Mouse (Mus musculus) cerebellum, postnatal 4 days (tissue): ENCODE results near the gene Mapk11.
A peak's percentile ranks its signal among the peaks of the same experiment; 100 is the strongest.

ENCODE experiments used
- DNase-seq, 2 experiments: peaks; one replicate each; pipeline ENCODE4 v3.0.0; 2022; ENCODE audit warnings: low spot score in 2 of 2, mixed read lengths in 1 of 2

Mapk11 gene

DNA sequence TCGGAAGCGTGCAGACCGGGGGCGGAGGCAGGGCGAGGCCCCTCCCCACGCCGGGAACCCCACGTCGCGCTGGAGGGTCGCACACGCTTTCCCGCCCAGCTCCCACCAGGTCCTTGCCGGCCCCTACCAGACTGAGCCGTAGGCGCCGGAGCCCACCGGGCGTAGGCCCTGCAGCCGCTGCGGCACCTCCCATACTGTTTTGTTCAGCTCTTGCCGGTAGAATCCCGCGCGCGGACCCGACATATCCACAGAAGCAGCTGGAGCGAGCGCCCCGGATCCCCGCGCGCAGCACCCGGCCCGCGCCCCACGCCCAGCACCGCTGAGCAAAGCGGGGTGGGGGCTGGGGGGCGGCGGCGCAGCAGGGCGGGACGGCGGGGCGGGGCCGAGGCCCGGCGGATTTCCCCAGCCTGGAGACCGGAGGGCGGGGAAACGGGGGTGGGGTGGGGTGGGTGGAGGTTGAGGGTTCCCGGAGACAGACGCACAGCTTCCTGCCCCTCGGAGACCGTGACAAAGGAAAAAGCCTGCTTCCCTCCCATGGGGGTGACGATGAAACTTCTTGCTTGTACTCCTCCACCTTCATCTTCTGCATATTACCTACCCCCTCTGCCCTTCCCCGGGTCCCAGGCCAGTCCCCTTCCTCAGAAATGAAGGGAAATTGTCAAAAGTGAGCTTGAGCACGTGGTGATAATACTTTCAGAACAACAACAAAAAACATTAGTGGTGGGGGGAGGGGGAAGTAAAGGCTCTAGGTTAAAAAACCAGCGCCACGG lies at the start of gene Mapk11:
Gene Mapk11 (minus strand): TSS at position 358 of the 770 bp plus-strand sequence.
- DNase-seq = no peak

DNA sequence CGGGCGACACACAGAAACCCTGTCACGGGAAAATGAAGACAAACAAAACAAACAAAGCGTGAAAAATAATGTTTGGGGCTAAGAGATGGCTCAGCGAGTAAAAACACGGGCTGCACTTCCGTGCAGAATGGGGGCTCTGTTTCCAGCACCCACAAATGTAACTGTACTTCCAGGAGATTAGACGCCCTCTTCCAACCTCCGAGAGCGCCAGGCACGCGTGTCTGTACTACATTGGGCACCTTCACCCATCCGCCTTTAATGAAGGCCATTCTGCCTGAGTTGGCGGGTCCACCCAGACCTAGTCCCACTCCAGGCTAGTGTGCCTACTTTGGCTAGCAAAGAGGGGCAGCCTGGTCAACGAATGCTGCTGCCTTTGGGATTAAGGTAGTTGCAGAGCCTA lies 47.6 kb upstream of the Mapk11 start:
- no peak for DNase-seq

DNA sequence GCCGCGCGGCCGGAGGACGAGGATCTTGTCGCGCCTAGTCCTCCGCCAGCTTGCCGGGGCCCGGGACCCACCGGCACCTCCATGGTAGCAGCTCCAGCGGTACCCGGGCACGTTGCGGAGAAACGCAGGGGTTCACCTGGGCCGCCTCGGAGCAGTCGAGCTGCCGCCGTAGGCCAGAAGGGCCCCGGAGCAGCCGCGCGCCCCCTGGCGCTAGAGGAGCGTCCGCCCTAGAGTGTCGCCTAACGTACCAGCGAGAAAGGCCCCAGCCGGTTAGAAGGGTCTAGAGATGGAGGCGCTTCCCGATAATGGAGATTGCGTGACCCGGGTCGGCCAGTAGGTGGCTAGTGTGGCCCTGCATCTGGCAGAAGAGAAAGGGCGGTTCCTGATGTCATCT lies 46.9 kb upstream of the Mapk11 start, which contains the start of gene Dennd6b:
Gene Dennd6b (minus strand): TSS at position 184 of the 394 bp plus-strand sequence.
- peak; percentile 96 to 98 for DNase-seq

GRCm38 (mm10) chr15:89195690-89196312 lies 46.4 kb upstream of the Mapk11 start:
- DNase-seq = peak; percentile 78 to 84

DNA sequence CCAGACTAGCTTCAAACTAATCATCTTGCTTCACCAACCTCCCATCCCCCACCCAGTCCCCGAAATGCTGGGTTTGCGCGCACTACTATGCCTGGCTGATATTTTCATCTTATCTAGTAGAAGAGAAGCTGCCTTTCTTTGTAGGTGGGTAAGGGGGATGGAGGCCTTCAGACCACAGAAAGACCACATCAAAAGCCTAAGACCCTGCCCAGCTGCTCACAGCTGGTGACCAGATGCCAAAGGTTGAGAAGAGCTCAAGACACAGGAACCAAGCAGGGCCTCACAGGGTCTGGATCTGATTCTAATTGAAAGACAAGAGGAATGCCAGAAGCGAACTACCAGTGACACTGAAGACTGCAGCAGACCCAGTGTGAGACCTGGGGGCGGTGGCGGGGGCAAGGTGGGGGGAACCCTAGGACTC lies 45.8 kb upstream of the Mapk11 start:
- no peak for DNase-seq

- no peak for DNase-seq
These were observed 35.5 kb upstream of the Mapk11 start for GRCm38 (mm10) chr15:89184937-89185227.

- DNase-seq = peak in 1 of 2 experiments; percentile 56
These were observed 34.9 kb upstream of the Mapk11 start for GRCm38 (mm10) chr15:89184141-89184936.

GRCm38 (mm10) chr15:89182842-89183241 lies 33.4 kb upstream of the Mapk11 start:
- DNase-seq = no peak

- DNase-seq = peak in 1 of 2 experiments; percentile 65
These were observed 32.9 kb upstream of the Mapk11 start for GRCm38 (mm10) chr15:89182328-89182741.

DNA sequence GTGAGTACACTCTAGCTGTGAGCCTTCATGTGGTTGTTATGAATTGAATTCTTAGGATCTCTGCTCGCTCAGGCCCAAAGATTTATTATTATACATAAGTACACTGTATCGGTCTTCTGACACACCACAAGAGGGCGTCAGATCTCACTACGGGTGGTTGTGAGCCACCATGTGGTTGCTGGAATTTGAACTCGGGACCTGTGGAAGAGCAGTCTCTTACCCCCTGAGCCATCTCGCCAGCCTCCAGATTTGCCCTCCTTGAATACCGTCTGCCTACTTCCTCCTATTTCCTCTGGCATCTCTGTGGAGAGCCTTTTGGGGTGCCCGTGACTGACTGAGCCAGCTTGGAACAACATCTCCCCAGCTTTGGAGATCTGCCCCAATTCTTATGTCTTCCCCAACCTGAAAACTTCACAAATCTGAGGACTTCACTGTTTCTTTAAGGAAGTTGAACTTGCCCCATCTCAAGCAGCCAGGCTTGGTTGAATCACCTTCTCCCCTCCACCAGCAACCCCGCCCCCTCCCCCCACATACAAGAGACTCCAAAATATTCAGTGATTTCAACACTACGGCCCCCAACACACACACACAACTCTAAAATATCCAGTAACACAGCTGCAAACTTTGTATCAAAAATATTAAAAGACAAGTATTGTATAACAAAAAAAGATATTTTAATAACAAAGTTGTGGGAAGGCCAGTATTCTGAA lies 32.3 kb upstream of the Mapk11 start:
- no peak for DNase-seq

DNA sequence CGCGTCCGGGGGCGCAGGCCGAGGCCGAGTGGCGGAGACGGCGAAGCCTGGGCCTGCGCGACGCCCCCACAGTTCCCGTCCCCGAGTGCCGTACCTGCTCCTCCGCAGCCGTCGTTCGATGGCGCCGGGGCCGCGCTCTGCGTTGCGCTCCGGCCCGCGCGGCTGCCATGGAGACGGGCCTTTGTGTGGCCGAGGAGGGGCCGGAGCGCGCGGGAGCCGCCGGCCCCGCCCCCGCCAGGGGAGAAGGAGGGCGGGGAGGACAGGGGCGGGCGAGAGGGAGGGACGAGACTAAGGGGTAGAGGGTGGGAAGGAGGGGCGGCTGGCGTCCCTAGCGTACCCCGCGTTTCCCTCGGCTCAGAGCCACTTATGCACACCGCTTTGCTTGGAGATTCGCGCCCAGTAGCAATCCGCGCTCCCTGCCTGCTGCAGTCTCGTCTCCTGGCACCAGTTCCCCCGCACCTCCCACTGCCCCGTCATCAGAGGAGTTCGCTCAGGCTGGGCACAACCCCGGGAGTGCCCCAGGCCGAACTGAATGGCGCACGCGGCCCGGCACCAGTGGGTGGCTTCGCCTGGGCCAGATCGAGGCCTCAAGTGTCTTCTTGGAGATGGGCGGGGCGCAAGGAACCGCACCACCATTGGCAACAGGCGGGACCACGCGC lies 31.3 kb upstream of the Mapk11 start, which contains the start of gene Plxnb2:
Gene Plxnb2 (minus strand): TSS at position 218 of the 659 bp plus-strand sequence.
- DNase-seq = peak; percentile 59 to 86

GRCm38 (mm10) chr15:89180081-89180541 lies 30.7 kb upstream of the Mapk11 start:
- peak in 1 of 2 experiments; percentile 53 for DNase-seq

DNA sequence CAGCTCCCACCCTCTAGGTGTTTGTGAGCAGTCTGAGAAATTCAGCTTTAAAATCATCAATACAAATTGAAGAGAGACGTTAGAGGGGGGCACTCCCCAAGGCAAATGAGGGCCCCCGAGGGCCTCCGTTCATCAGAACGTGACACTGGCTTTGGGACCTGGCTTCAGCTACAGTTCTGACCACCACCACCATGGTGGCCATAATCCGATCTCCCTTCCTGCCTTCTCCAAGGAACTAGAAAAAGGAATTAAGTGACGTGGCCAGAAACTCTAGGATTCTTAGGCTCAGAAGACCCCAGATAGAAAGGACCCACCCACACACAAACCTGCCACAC lies 30.2 kb upstream of the Mapk11 start:
- DNase-seq = no peak

- peak in 1 of 2 experiments; percentile 72 for DNase-seq
These were observed 29.7 kb upstream of the Mapk11 start for GRCm38 (mm10) chr15:89178954-89179629.

GRCm38 (mm10) chr15:89178260-89178860 lies 28.9 kb upstream of the Mapk11 start:
- peak in 1 of 2 experiments; percentile 76 for DNase-seq

GRCm38 (mm10) chr15:89177576-89178259 lies 28.3 kb upstream of the Mapk11 start:
- DNase-seq = no peak

- DNase-seq = peak in 1 of 2 experiments; percentile 86
These were observed 27.7 kb upstream of the Mapk11 start for GRCm38 (mm10) chr15:89177121-89177520.

- DNase-seq = no peak
These were observed 26.2 kb upstream of the Mapk11 start for GRCm38 (mm10) chr15:89175411-89176155.

GRCm38 (mm10) chr15:89174889-89175339 lies 25.5 kb upstream of the Mapk11 start:
- DNase-seq = no peak
